Mouse (Mus musculus) erythroblast, embryonic 14.5 days (primary cell): ENCODE measurements at regions not wholly inside any gene's neighbourhood (a gene's known extent, or its start where the extent isn't known, plus 50 kb on each side); places are given as distances from the start of the nearest gene placed in this dataset.

Source experiments
- GATA1 ChIP-seq: IDR thresholded peaks from 2 replicates; pipeline ENCODE4 v1.6.1; 2012; ENCODE audit warnings: low read length, inconsistent platforms, mixed read lengths
- TAL1 ChIP-seq: IDR thresholded peaks from 3 replicates; pipeline ENCODE4 v1.6.1; 2012; ENCODE audit warnings: low read length, inconsistent platforms, mixed read lengths

GRCm38 (mm10) chr16:77300572-77301213 is 287.2 kb downstream of the Usp25 start:
- TF ChIP-seq GATA1 = no peak
- no peak for TF ChIP-seq TAL1
